Mouse (Mus musculus) intestine, postnatal 0 days (tissue): ENCODE results near the gene Atp1b3. TPM values are rescaled to one million over a fixed set of nuclear protein-coding genes. Genes with fewer than 3 reads are reported as not detected.
A peak's percentile ranks its signal among the peaks of the same experiment; 100 is the strongest.

ENCODE experiments used
- ATAC-seq: fragments of 200-750 bp; cut with Nextera tagmentation; 2 replicates; pipeline ENCODE4 v1.8.0; 2017; ENCODE audit warnings: mild to moderate bottlenecking, moderate TSS enrichment, moderate library complexity
- H3K27ac ChIP-seq: fragments of 300-500 bp; sonication (generic); 2 replicates; pipeline ENCODE4 v1.5.1; 2014; ENCODE audit warnings: mild to moderate bottlenecking, low read depth, low read length, moderate library complexity
- H3K27me3 ChIP-seq: fragments of 300-500 bp; sonication (generic); replicated peaks from 2 replicates; pipeline ENCODE4 v1.6.1; 2014; ENCODE audit warnings: low read length, mixed read lengths; ENCODE audit not compliant: control insufficient read depth, insufficient read depth
- H3K36me3 ChIP-seq: fragments of 300-500 bp; sonication (generic); 2 replicates; pipeline ENCODE4 v1.6.1; 2014; ENCODE audit warnings: mild to moderate bottlenecking, moderate library complexity; ENCODE audit not compliant: control insufficient read depth, insufficient read depth
- H3K4me1 ChIP-seq: fragments of 300-500 bp; sonication (generic); replicated peaks from 2 replicates; pipeline ENCODE4 v1.6.1; 2014; ENCODE audit warnings: antibody characterized with exemption, low read length, mixed read lengths; ENCODE audit not compliant: control insufficient read depth, insufficient read depth
- H3K4me2 ChIP-seq: fragments of 300-500 bp; sonication (generic); replicated peaks from 2 replicates; pipeline ENCODE4 v1.6.1; 2014; ENCODE audit warnings: low read depth, mild to moderate bottlenecking, moderate library complexity
- H3K4me3 ChIP-seq: fragments of 300-500 bp; sonication (generic); 2 replicates; pipeline ENCODE4 v1.5.1; 2014; ENCODE audit warnings: low read depth, low read length
- H3K9ac ChIP-seq: fragments of 300-500 bp; sonication (generic); 2 replicates; pipeline ENCODE4 v1.6.1; 2014; ENCODE audit warnings: mild to moderate bottlenecking, low read depth, low read length
- H3K9me3 ChIP-seq: fragments of 300-500 bp; sonication (generic); 2 replicates; pipeline ENCODE4 v1.6.1; 2016; ENCODE audit warnings: mixed run types; ENCODE audit not compliant: control insufficient read depth
- CTCF ChIP-seq: sonication (generic); IDR thresholded peaks from 2 replicates; pipeline ENCODE4 v1.5.1; 2016; ENCODE audit warnings: low read depth, mild to moderate bottlenecking, control low read depth, antibody characterized with exemption, moderate library complexity
- WGBS: fragments of 180-500 bp; shearing (Covaris S2); extraction: QIAGEN DNeasy Blood & Tissue Kit; methylation state at CpG from one replicate; pipeline ENCODE4 v1.1.7; 2014; 5-methylcytosine and 5-hydroxymethylcytosine counted together
- polyA plus RNA-seq: library from polyadenylated mRNA; unstranded; fragments of >200 nt; fragmentation: Nextera tagmentation; extraction: Ambion mirVana; gene quantifications from 2 replicates; pipeline ENCODE4 v1.2.1, GENCODE M21; 2015

Gene Atp1b3
- polyA plus RNA-seq, 1 experiment from 2014 or later, result 89.3 TPM

- Histone ChIP-seq H3K27me3 (no peaks in the 10 kb centered on the region), H3K4me2 (no peak overlapping the region), H3K36me3 (no peaks in the 10 kb centered on the region), H3K9ac (no peak overlapping the region), H3K4me3 (no peak overlapping the region), H3K9me3 (no peaks in the 10 kb centered on the region), H3K4me1 (no peaks in the 10 kb centered on the region), H3K27ac (peak overlapping the region; percentile 31; the same call in 1 of the 2 replicates)
- ATAC-seq, result no peak
- WGBS, result 66% methylated on average over 8 of the region's 8 CpGs
- TF ChIP-seq CTCF, result no peak
These were observed 33.9 kb upstream of the Atp1b3 start for GRCm38 (mm10) chr9:96398165-96398564.

DNA sequence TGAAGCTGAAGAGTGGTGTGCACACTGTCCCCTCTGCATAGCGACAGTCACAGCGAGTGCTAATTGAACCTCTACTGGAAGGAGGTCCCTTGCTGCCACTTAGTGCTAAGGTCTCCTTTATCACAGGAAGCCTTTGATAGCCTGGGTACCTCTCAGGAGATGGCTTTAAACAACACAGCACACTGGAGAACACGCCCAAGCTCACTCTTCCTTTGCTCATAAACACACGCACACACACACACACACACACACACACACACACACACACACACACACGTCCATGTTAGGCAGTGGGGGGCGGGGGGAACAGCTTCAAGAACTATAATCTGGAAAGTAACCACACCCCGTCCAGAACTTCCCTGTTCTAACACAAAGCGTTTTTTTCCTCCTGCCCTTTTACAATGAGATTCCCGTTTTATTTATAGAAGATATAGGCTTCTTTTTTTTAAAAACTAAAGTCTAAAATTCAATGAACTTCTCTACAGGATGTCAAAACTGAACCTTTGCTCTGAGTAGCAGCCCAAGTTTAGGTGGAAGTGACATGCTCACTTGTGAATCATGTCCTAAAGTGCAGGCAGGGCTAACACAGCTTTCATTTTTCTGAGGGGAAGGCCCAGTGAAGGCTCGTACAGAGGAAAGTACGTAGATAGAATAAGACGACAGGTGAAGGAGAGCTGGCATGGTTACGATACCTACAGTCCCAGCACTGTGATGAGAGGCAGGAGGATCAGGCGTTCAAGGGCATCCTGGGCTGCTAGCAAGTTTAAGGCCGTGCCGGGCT, 30.9 kb upstream of the Atp1b3 start:
- H3K27me3 ChIP-seq, result no peaks in the 10 kb centered on the region
- no peaks in the 10 kb centered on the region for H3K4me1 ChIP-seq
- H3K4me3 ChIP-seq, result no peak overlapping the region
- H3K4me2 ChIP-seq, result no peak overlapping the region
- TF ChIP-seq CTCF, result no peak
- no peaks in the 10 kb centered on the region for H3K36me3 ChIP-seq
- ATAC-seq, result no peak
- no peak overlapping the region for H3K9ac ChIP-seq
- no peaks in the 10 kb centered on the region for H3K9me3 ChIP-seq
- 46% methylated on average over 16 of the region's 16 CpGs for WGBS
- H3K27ac ChIP-seq, result no peak overlapping the region

DNA sequence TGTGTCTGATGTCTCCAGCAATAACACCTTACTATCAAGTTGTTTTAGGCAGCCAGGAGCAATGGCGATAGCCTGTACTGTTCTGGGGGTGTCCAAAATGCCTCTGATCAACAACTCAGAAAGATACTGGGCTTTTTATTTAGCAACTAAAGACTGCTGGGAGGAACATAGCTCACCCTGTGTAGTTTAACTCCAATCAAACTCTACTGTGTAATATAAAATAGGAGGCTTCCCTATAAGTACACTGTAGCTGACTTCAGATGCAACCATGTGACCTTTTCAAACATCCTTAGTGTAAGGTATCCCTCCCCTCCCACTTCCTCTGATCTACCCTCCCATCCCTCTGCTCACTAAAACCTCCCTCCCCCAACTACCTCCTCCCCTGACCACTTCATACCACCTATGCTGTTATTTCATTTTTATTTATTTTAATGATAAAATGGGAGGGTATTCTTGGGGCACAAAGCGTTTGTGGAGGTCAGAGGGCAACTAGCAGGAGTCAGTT, 29.5 kb upstream of the Atp1b3 start:
- no peak for TF ChIP-seq CTCF
- 75% methylated on average over 2 of the region's 2 CpGs for WGBS

GRCm38 (mm10) chr9:96393112-96393511, 28.9 kb upstream of the Atp1b3 start:
- no peaks in the 10 kb centered on the region for H3K36me3 ChIP-seq
- H3K9ac ChIP-seq, result no peak overlapping the region
- ATAC-seq, result no peak
- no peak for TF ChIP-seq CTCF
- H3K4me1 ChIP-seq, result no peaks in the 10 kb centered on the region
- no peak overlapping the region for H3K4me3 ChIP-seq
- H3K9me3 ChIP-seq, result no peaks in the 10 kb centered on the region
- H3K27me3 ChIP-seq, result no peaks in the 10 kb centered on the region
- WGBS, result 84% methylated on average over 5 of the region's 5 CpGs
- H3K27ac ChIP-seq, result no peak overlapping the region
- no peak overlapping the region for H3K4me2 ChIP-seq

More for the DNA sequence above, 29.5 kb upstream of the Atp1b3 start:
- no peaks in the 10 kb centered on the region for H3K36me3 ChIP-seq
- H3K4me3 ChIP-seq, result no peak overlapping the region
- no peaks in the 10 kb centered on the region for H3K9me3 ChIP-seq
- no peak overlapping the region for H3K27ac ChIP-seq
- no peak for ATAC-seq
- no peaks in the 10 kb centered on the region for H3K4me1 ChIP-seq
- no peak overlapping the region for H3K4me2 ChIP-seq
- H3K9ac ChIP-seq, result no peak overlapping the region
- no peaks in the 10 kb centered on the region for H3K27me3 ChIP-seq

GRCm38 (mm10) chr9:96391921-96392320, 27.7 kb upstream of the Atp1b3 start:
- 81% methylated on average over 1 of the region's 1 CpGs for WGBS
- Histone ChIP-seq H3K27me3 (no peaks in the 10 kb centered on the region), H3K9me3 (no peaks in the 10 kb centered on the region), H3K9ac (no peak overlapping the region), H3K4me1 (no peaks in the 10 kb centered on the region), H3K27ac (no peak overlapping the region), H3K4me2 (no peak overlapping the region), H3K36me3 (no peaks in the 10 kb centered on the region), H3K4me3 (no peak overlapping the region)
- ATAC-seq, result no peak
- TF ChIP-seq CTCF, result no peak

DNA sequence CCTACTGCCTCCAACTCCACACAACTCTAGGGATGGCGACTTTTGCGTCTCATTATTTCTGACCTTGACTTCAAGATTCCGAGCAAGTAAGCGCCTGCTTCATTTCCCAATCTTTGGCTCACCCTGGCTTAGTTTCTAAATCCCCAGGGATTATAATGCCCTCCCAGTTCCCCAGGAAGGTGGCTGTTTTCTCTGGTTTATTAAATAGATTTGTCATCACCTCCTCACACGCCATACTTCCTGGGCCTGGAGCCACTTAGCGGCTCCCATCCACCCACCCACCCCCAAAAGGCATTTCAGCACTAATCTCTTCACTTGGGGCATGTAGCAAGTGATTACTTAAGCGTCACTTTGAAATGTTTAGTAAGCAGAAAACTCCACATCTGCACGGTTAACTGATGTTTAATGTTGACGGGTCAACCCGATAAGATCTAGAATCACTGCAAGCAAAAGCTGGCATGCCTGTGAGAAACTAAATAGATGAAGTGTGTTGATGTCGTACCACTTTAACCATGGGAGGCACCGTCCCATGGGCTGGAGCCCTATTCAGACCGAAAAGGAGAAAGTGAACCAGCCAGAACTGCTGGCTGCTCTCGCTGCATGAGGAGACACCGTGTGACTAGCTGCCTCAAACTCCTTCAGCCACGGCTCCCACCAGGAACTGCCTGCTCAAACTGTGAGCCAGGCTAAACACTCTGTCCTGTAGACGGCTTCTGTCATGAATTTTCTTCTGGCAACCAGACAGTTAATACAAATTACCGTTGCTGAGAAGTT, 19.7 kb upstream of the Atp1b3 start:
- no peak overlapping the region for H3K27ac ChIP-seq
- no peaks in the 10 kb centered on the region for H3K36me3 ChIP-seq
- H3K27me3 ChIP-seq, result no peaks in the 10 kb centered on the region
- no peaks in the 10 kb centered on the region for H3K4me1 ChIP-seq
- no peaks in the 10 kb centered on the region for H3K9me3 ChIP-seq
- no peak for TF ChIP-seq CTCF
- no peak overlapping the region for H3K4me2 ChIP-seq
- no peak overlapping the region for H3K9ac ChIP-seq
- ATAC-seq, result no peak
- WGBS, result 54% methylated on average over 18 of the region's 18 CpGs
- no peak overlapping the region for H3K4me3 ChIP-seq
